8 mouse cellular contexts compared by ENCODE assay signal in genomic region chr14:21847381-21848165, GRCm38 (mm10). TPM values are rescaled to one million over a fixed set of nuclear protein-coding genes. Genes with fewer than 3 reads are reported as not detected.
DNase-seq lines count a peak whose midpoint lies in the region; ATAC-seq lines count a peak whose summit lies in the region.

No protein-coding gene starts in this region.

- peak; percentile 40 for ATAC-seq in granulocyte monocyte progenitor cell, adult 5-6 weeks (replicated peaks; ENCODE audit: poor library complexity, severe bottlenecking)
- ATAC-seq in kidney, embryonic 15.5 days (replicated peaks; ENCODE audit: low FRiP score), result peak; percentile 67
- no peak for ATAC-seq in monocyte, adult 5-6 weeks (replicated peaks; ENCODE audit: insufficient number of reproducible peaks, low FRiP score, low TSS enrichment, poor library complexity, severe bottlenecking)

- H3K9ac ChIP-seq in kidney, embryonic 15.5 days, result peak overlapping the region; percentile 66

- H3K4me3 ChIP-seq in kidney, embryonic 15.5 days (replicated peaks), result peak overlapping the region; percentile 79

- peak overlapping the region; percentile 86 for H3K27ac ChIP-seq in kidney, embryonic 15.5 days

- H3K4me1 ChIP-seq in kidney, embryonic 15.5 days, result peaks cover 38% of the 10 kb centered on the region

- no peaks in the 10 kb centered on the region for H3K9me3 ChIP-seq in kidney, embryonic 15.5 days (replicated peaks)

- no peaks in the 10 kb centered on the region for H3K27me3 ChIP-seq in kidney, embryonic 15.5 days

- DNase-seq in urinary bladder, postnatal 25 days (ENCODE audit: low spot score), result peak; percentile 25
- DNase-seq in urinary bladder, postnatal 10 days (ENCODE audit: low spot score), result no peak
- peak; percentile 71 for DNase-seq in cerebellum, adult 9-11 months
- peak; percentile 69 for DNase-seq in lung, postnatal 10 days
- peak; percentile 64 to 71 for DNase-seq in right cerebral cortex, postnatal 10 days (ENCODE audit: low spot score in 2 of 2)

- WGBS in kidney, embryonic 15.5 days, result under 1% methylated on average over 50 of the region's 50 CpGs

- peaks cover 42% of the 10 kb centered on the region for H3K36me3 ChIP-seq in kidney, embryonic 15.5 days

- H3K4me2 ChIP-seq in kidney, embryonic 15.5 days, result peak overlapping the region; percentile 93

RNA-seq across cellular contexts. Expression of gene Comtd1, which starts 1.2 kb away (rescaled TPM):
- 56.3 and 63.0 TPM in 2 replicates for total RNA-seq in granulocyte monocyte progenitor cell, adult 5-6 weeks (2014; fragmentation: Nextera tagmentation)
- 29.1 and 33.2 TPM in 2 replicates for total RNA-seq in granulocyte monocyte progenitor cell, adult 5-6 weeks (2017)
- polyA plus RNA-seq in kidney, embryonic 15.5 days (2015; fragmentation: Nextera tagmentation; extraction: Ambion mirVana), result 26.2 TPM in 2 replicates
- 2.9 to 11.5 TPM (median 8.0 TPM) in 3 replicates for total RNA-seq in monocyte, adult 5-6 weeks (2017)

RNA-seq across cellular contexts. Expression of gene Vdac2, which starts 22.5 kb away (rescaled TPM):
- 212 and 291 TPM in 2 replicates for total RNA-seq in granulocyte monocyte progenitor cell, adult 5-6 weeks (2014; fragmentation: Nextera tagmentation)
- total RNA-seq in granulocyte monocyte progenitor cell, adult 5-6 weeks (2017), result 386 and 388 TPM in 2 replicates
- polyA plus RNA-seq in kidney, embryonic 15.5 days (2015; fragmentation: Nextera tagmentation; extraction: Ambion mirVana), result 318 and 328 TPM in 2 replicates
- 210 to 264 TPM (median 238 TPM) in 3 replicates for total RNA-seq in monocyte, adult 5-6 weeks (2017)
